Comparison of ENCODE assay signal across 8 mouse cellular contexts in genomic region chr6:91213287-91214218, GRCm38 (mm10). TPM values are rescaled to one million over a fixed set of nuclear protein-coding genes. Genes with fewer than 3 reads are reported as not detected.
DNase-seq lines count a peak whose midpoint lies in the region; ATAC-seq and TF ChIP-seq lines count a peak whose summit lies in the region.

No protein-coding gene starts in this region.

- H3K9me3 ChIP-seq in lung, embryonic 16.5 days (ENCODE audit: control insufficient read depth, low read length): no peaks in the 10 kb centered on the region
- no peaks in the 10 kb centered on the region for H3K9me3 ChIP-seq in forebrain, embryonic 12.5 days
- no peaks in the 10 kb centered on the region for H3K9me3 ChIP-seq in limb, embryonic 11.5 days (ENCODE audit: control insufficient read depth, low read length)

- H3K4me2 ChIP-seq in lung, embryonic 16.5 days (ENCODE audit: low read depth, low read length): peak overlapping the region; percentile 54
- peak overlapping the region; percentile 59 for H3K4me2 ChIP-seq in forebrain, embryonic 12.5 days
- peak overlapping the region; percentile 63 for H3K4me2 ChIP-seq in limb, embryonic 11.5 days (ENCODE audit: low read depth, severe bottlenecking)

- no peak overlapping the region for H3K27ac ChIP-seq in lung, embryonic 16.5 days (ENCODE audit: low read length)
- H3K27ac ChIP-seq in forebrain, embryonic 12.5 days: no peak overlapping the region
- H3K27ac ChIP-seq in limb, embryonic 11.5 days (replicated peaks; ENCODE audit: low read depth, low read length): 0 out of 2 replicates have a peak overlapping the region, but pooled peaks have one; percentile 36
- no peak overlapping the region for H3K27ac ChIP-seq in small intestine, adult 2 months (ENCODE audit: insufficient read depth, low read depth, low read length)

- 47% methylated on average over 21 of the region's 21 CpGs for WGBS in lung, embryonic 16.5 days
- WGBS in forebrain, embryonic 12.5 days: 67% methylated on average over 21 of the region's 21 CpGs
- WGBS in limb, embryonic 11.5 days: 64% methylated on average over 21 of the region's 21 CpGs
- 61% methylated on average over 21 of the region's 21 CpGs for WGBS in small intestine, adult 2 months

- peaks cover 9% of the 10 kb centered on the region for H3K27me3 ChIP-seq in lung, embryonic 16.5 days (ENCODE audit: control insufficient read depth, insufficient read depth, low read depth, low read length)
- peaks cover 29% of the 10 kb centered on the region for H3K27me3 ChIP-seq in forebrain, embryonic 12.5 days
- H3K27me3 ChIP-seq in limb, embryonic 11.5 days (ENCODE audit: control insufficient read depth, insufficient read depth, low read length): no peaks in the 10 kb centered on the region
- 0 out of 2 replicates have a peak, but pooled peaks cover 9% of the 10 kb centered on the region for H3K27me3 ChIP-seq in small intestine, adult 2 months (ENCODE audit: control insufficient read depth, insufficient read depth, low read length)

- DNase-seq in lung, postnatal 10 days: no peak
- no peak for DNase-seq in limb, embryonic 11.5 days (ENCODE audit: low spot score)
- DNase-seq in embryo, embryonic 10.5 days (ENCODE audit: low spot score): no peak
- DNase-seq in yolk sac, embryonic 10.5 days (ENCODE audit: low spot score): no peak
- no peak for DNase-seq in cerebellum, adult 11-12 months

- no peak for TF ChIP-seq POLR2A in small intestine, adult 2 months (IDR thresholded peaks at IDR 0.05; ENCODE audit: low read depth, low read length)

- ATAC-seq in lung, embryonic 16.5 days (ENCODE audit: low read depth): peak; percentile 7; the same call in 1 of the 2 replicates
- peak; percentile 15; the same call in 1 of the 2 replicates for ATAC-seq in forebrain, embryonic 12.5 days (ENCODE audit: low FRiP score)
- ATAC-seq in limb, embryonic 11.5 days (ENCODE audit: insufficient number of reproducible peaks, low FRiP score, low TSS enrichment, low read depth): 0 out of 2 replicates have a peak, but pooled peaks have one; percentile 1

- H3K36me3 ChIP-seq in lung, embryonic 16.5 days (ENCODE audit: control insufficient read depth, insufficient read depth, low read length): no peaks in the 10 kb centered on the region
- H3K36me3 ChIP-seq in forebrain, embryonic 12.5 days (replicated peaks): no peaks in the 10 kb centered on the region
- no peaks in the 10 kb centered on the region for H3K36me3 ChIP-seq in limb, embryonic 11.5 days (ENCODE audit: control insufficient read depth, insufficient read depth, low read length)
- H3K36me3 ChIP-seq in small intestine, adult 2 months (ENCODE audit: control insufficient read depth, insufficient read depth, low read length): no peaks in the 10 kb centered on the region

- peak overlapping the region; percentile 56; the same call in 1 of the 2 replicates for H3K9ac ChIP-seq in lung, embryonic 16.5 days (ENCODE audit: low read length)
- H3K9ac ChIP-seq in forebrain, embryonic 12.5 days: peak overlapping the region; percentile 46
- H3K9ac ChIP-seq in limb, embryonic 11.5 days (ENCODE audit: low read length): peak overlapping the region; percentile 63

- H3K4me3 ChIP-seq in lung, embryonic 16.5 days (ENCODE audit: low read length): peak overlapping the region; percentile 39
- peak overlapping the region; percentile 33 for H3K4me3 ChIP-seq in forebrain, embryonic 12.5 days (replicated peaks)
- H3K4me3 ChIP-seq in limb, embryonic 11.5 days (ENCODE audit: low read depth, low read length): peak overlapping the region; percentile 51
- peak overlapping the region; percentile 48 for H3K4me3 ChIP-seq in small intestine, adult 2 months (ENCODE audit: low read depth, low read length)

- TF ChIP-seq CTCF in small intestine, adult 2 months (IDR thresholded peaks at IDR 0.05; ENCODE audit: extremely low read depth, insufficient read length, insufficient replicate concordance, low read depth, low read length): no peak

- peaks cover 13% of the 10 kb centered on the region for H3K4me1 ChIP-seq in lung, embryonic 16.5 days (replicated peaks; ENCODE audit: control insufficient read depth, insufficient read depth, low read length)
- H3K4me1 ChIP-seq in forebrain, embryonic 12.5 days: peaks cover 25% of the 10 kb centered on the region
- H3K4me1 ChIP-seq in limb, embryonic 11.5 days (ENCODE audit: control insufficient read depth, insufficient read depth, low read length): peaks cover 40% of the 10 kb centered on the region
- H3K4me1 ChIP-seq in small intestine, adult 2 months (ENCODE audit: control insufficient read depth, insufficient read depth, insufficient read length, low read length): no peaks in the 10 kb centered on the region; the same call in 1 of the 2 replicates

RNA-seq across cellular contexts. Expression of gene Fbln2, which starts 1.3 kb away (rescaled TPM):
- polyA plus RNA-seq in lung, embryonic 16.5 days (2015; fragmentation: Nextera tagmentation; extraction: Ambion mirVana): 68.5 and 78.8 TPM in 2 replicates
- 39.4 and 45.6 TPM in 2 replicates for polyA plus RNA-seq in forebrain, embryonic 12.5 days (2016; fragmentation: Nextera tagmentation; extraction: Ambion mirVana)
- 78.7 and 79.9 TPM in 2 replicates for polyA plus RNA-seq in limb, embryonic 11.5 days (2014; fragmentation: Nextera tagmentation; extraction: Ambion mirVana)
- 19.6 and 24.9 TPM in 2 replicates for polyA plus RNA-seq in small intestine, adult 2 months (2012; rRNA removed)

RNA-seq across cellular contexts. Expression of gene Hdac11, which starts 57.1 kb away (rescaled TPM):
- polyA plus RNA-seq in lung, embryonic 16.5 days (2015; fragmentation: Nextera tagmentation; extraction: Ambion mirVana): 6.4 and 7.7 TPM in 2 replicates
- polyA plus RNA-seq in forebrain, embryonic 12.5 days (2016; fragmentation: Nextera tagmentation; extraction: Ambion mirVana): 16.3 and 18.0 TPM in 2 replicates
- polyA plus RNA-seq in limb, embryonic 11.5 days (2014; fragmentation: Nextera tagmentation; extraction: Ambion mirVana): 13.8 and 14.3 TPM in 2 replicates
- 13.4 and 24.0 TPM in 2 replicates for polyA plus RNA-seq in small intestine, adult 2 months (2012; rRNA removed)
